Mouse (Mus musculus) heart, adult 2 months (tissue): ENCODE measurements at regions not wholly inside any gene's neighbourhood (a gene's known extent, or its start where the extent isn't known, plus 50 kb on each side); places are given as distances from the start of the nearest gene placed in this dataset.

ENCODE experiments used
- DNase-seq, 2 experiments: peaks; one replicate each; pipeline ENCODE4 v3.0.0; 2021
- H3K27ac ChIP-seq: fragments of 200-600 bp; 2 replicates; pipeline ENCODE4 v1.8.1; 2022
- H3K27me3 ChIP-seq: fragments of 200-500 bp; 2 replicates; pipeline ENCODE4 v1.6.1; 2012; ENCODE audit warnings: mild to moderate bottlenecking, low read length, inconsistent platforms, mixed read lengths; ENCODE audit not compliant: control insufficient read depth, insufficient read depth
- H3K36me3 ChIP-seq: fragments of 200-500 bp; 2 replicates; pipeline ENCODE4 v1.6.1; 2012; ENCODE audit warnings: low read length, inconsistent platforms; ENCODE audit not compliant: control insufficient read depth, insufficient read depth
- H3K4me1 ChIP-seq: fragments of 200-500 bp; 2 replicates; pipeline ENCODE4 v1.6.1; 2011; ENCODE audit warnings: low read length; ENCODE audit not compliant: control insufficient read depth, insufficient read depth
- H3K4me3 ChIP-seq: fragments of 200-600 bp; 2 replicates; pipeline ENCODE4 v1.8.1; 2022
- H3K79me2 ChIP-seq: fragments of 200-500 bp; replicated peaks from 2 replicates; pipeline ENCODE4 v1.6.1; 2012; ENCODE audit warnings: mild to moderate bottlenecking, inconsistent platforms, low read length, moderate library complexity, mixed read lengths; ENCODE audit not compliant: control insufficient read depth, insufficient read depth
- H3K9ac ChIP-seq: fragments of 200-500 bp; 2 replicates; pipeline ENCODE4 v1.6.1; 2012; ENCODE audit warnings: low read depth, mild to moderate bottlenecking, control low read depth, inconsistent platforms, low read length, mixed read lengths
- CTCF ChIP-seq: fragments of 200-600 bp; IDR thresholded peaks from 2 replicates; pipeline ENCODE4 v1.8.1; 2022; ENCODE audit warnings: antibody characterized with exemption, mild to moderate bottlenecking, moderate library complexity
- EP300 ChIP-seq: fragments of 200-500 bp; IDR thresholded peaks from 2 replicates; pipeline ENCODE4 v1.6.1; 2011; ENCODE audit warnings: low read depth, low read length, control low read depth; ENCODE audit not compliant: insufficient read depth
- POLR2A ChIP-seq: fragments of 200-500 bp; IDR thresholded peaks from 2 replicates; pipeline ENCODE4 v1.6.1; 2011; ENCODE audit warnings: mild to moderate bottlenecking, low read depth, low read length, control low read depth; ENCODE audit not compliant: insufficient read depth
- WGBS: fragments of 180-500 bp; shearing (Covaris S2); methylation state at CpG from one replicate; pipeline ENCODE4 v1.1.7; 2018; 5-methylcytosine and 5-hydroxymethylcytosine counted together
- intact Hi-C: fragments of 180-260 bp; cut with DNase I; formaldehyde crosslinking; loops from one replicate; pipeline ENCODE4 v1.15.1; 2025

DNA sequence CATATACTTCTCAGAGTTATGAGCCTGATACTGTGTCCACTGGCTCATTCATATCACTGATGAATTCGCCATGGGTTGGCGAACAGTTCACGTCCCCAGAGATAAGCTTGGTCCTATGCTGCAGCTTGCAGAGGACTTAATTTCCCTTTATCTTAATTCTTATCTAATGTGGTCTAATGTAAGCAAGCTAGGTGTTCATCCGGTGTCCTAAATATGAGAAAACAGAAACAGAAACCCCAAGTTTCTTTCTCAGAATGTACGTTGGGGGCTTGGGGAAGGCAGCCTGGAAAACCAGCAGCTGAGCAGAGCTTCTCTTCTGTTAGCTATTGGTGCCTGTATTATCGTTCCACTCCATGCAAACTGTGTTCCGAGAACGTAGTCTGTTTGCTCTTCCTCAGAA, 170.1 kb downstream of the 1700064H15Rik start:
- DNase-seq: no peak
- Histone ChIP-seq H3K4me3 (no peak overlapping the region), H3K4me1 (no peaks in the 10 kb centered on the region), H3K9ac (no peak overlapping the region), H3K36me3 (no peaks in the 10 kb centered on the region), H3K79me2 (no peaks in the 10 kb centered on the region), H3K27me3 (no peaks in the 10 kb centered on the region), H3K27ac (no peak overlapping the region)
- intact Hi-C loops: no loop called here
- TF ChIP-seq CTCF (no peak), EP300 (no peak), POLR2A (no peak)
- 81% methylated on average over 8 of the region's 8 CpGs for WGBS

DNA sequence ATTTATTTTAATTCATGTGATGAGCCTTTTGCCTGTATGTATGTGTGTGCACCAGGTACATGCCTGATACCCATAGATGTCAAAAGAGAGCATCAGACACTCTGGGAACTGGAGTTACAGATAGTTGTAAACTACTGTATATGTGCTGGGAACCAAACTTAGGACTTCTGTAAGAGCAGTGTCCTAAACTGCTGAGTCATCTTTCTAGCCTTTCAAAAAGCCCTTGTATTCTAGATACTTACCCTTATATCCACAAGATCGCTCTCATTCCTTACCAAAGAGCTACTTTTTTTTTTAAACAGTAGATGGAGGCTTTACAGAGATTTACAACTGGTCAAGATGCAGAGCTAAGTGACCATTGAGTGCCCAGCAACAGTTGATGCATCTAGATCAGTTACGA, 171.0 kb downstream of the 1700064H15Rik start:
- TF ChIP-seq POLR2A (no peak), CTCF (no peak), EP300 (no peak)
- DNase-seq: no peak
- intact Hi-C loops: no loop called here

DNA sequence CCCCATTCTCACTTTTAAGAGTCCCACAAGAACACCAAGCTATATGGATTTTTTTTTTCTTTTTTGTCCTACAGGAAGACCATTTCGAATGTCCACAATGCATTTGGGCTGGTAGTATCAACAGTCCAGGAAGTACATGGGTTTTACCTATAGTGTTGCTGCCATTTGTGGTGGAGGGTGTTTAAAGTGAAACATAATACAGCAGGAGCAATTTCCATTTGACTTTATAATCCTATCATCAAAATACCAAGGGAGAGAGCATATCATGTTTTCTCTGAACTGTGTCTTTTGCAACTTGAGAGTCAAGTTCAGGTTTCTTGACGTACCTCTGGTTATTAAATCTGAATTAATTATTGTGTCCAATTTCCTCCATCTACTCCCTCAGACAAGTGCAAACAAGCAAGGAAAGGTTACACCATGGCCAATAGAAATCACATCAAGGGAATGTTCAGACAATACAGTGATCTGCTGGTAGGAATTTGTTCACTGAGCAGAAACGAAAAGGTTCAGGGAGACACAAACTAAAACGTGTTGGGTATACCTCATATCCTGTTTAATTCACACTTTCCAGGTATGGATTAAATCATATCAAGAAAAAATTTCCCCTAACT, 172.5 kb downstream of the 1700064H15Rik start:
- Histone ChIP-seq H3K4me3 (no peak overlapping the region), H3K36me3 (no peaks in the 10 kb centered on the region), H3K27ac (no peak overlapping the region), H3K79me2 (no peaks in the 10 kb centered on the region), H3K9ac (no peak overlapping the region), H3K27me3 (no peaks in the 10 kb centered on the region), H3K4me1 (no peaks in the 10 kb centered on the region)
- no peak for TF ChIP-seq CTCF
- no peak for TF ChIP-seq EP300
- TF ChIP-seq POLR2A: no peak
- WGBS: 72% methylated on average over 4 of the region's 4 CpGs
- no peak for DNase-seq
- intact Hi-C loops: no loop called here

More for the DNA sequence above, 171.0 kb downstream of the 1700064H15Rik start:
- no peak overlapping the region for H3K4me3 ChIP-seq
- H3K4me1 ChIP-seq: no peaks in the 10 kb centered on the region
- WGBS: 94% methylated on average over 2 of the region's 2 CpGs
- H3K9ac ChIP-seq: no peak overlapping the region
- H3K36me3 ChIP-seq: no peaks in the 10 kb centered on the region
- no peaks in the 10 kb centered on the region for H3K27me3 ChIP-seq
- no peak overlapping the region for H3K27ac ChIP-seq
- H3K79me2 ChIP-seq: no peaks in the 10 kb centered on the region

- no peaks in the 10 kb centered on the region for H3K27me3 ChIP-seq
- H3K36me3 ChIP-seq: no peaks in the 10 kb centered on the region
- no peaks in the 10 kb centered on the region for H3K79me2 ChIP-seq
- no peaks in the 10 kb centered on the region for H3K4me1 ChIP-seq
- intact Hi-C loops: no loop called here
- DNase-seq: peak; percentile 58 to 71
- no peak overlapping the region for H3K9ac ChIP-seq
- no peak for TF ChIP-seq EP300
- WGBS: 24% methylated on average over 3 of the region's 3 CpGs
- no peak overlapping the region for H3K27ac ChIP-seq
- H3K4me3 ChIP-seq: no peak overlapping the region
Measured at GRCm38 (mm10) chr3:19451022-19451421, 177.5 kb downstream of the 1700064H15Rik start.

GRCm38 (mm10) chr3:19448931-19449330, 179.5 kb downstream of the 1700064H15Rik start:
- Histone ChIP-seq H3K79me2 (no peaks in the 10 kb centered on the region), H3K4me3 (no peak overlapping the region), H3K36me3 (no peaks in the 10 kb centered on the region), H3K27me3 (no peaks in the 10 kb centered on the region), H3K4me1 (no peaks in the 10 kb centered on the region), H3K9ac (no peak overlapping the region), H3K27ac (no peak overlapping the region)
- TF ChIP-seq EP300 (no peak), POLR2A (no peak), CTCF (no peak)
- intact Hi-C loops: no loop called here
- DNase-seq: no peak
- 86% methylated on average over 3 of the region's 3 CpGs for WGBS

DNA sequence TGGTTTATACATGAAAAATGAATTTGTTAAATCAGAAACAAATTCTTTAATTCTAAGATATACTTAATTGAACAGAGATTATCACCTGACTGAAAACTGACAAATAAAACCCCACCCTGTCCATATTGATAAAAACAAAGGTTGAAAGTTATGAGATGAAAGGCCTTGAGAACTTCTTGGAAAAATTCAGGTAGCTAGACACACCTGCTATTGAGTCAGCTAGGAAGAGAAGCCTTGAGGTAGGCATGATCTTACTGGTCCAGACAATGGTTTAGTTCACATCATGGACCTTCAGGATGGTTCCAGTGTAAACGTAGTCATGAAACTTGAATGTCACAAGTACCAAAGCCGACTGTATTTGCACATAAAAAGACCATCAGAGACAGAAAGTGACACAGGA, 180.3 kb downstream of the 1700064H15Rik start:
- Histone ChIP-seq H3K27me3 (no peaks in the 10 kb centered on the region), H3K36me3 (no peaks in the 10 kb centered on the region), H3K9ac (no peak overlapping the region), H3K27ac (no peak overlapping the region), H3K4me3 (no peak overlapping the region), H3K79me2 (no peaks in the 10 kb centered on the region), H3K4me1 (no peaks in the 10 kb centered on the region)
- no peak for DNase-seq
- no peak for TF ChIP-seq EP300
- intact Hi-C loops: no loop called here
- WGBS: 73% methylated on average over 2 of the region's 2 CpGs
